Mouse (Mus musculus): ENCODE measurements at regions not wholly inside any gene's neighbourhood (a gene's known extent, or its start where the extent isn't known, plus 50 kb on each side); places are given as distances from the start of the nearest gene placed in this dataset.

- no peak for DNase-seq
Measured at GRCm38 (mm10) chr13:103460499-103460898, 126.2 kb upstream of the Mast4 start.

GRCm38 (mm10) chr13:103459486-103460147 is 125.3 kb upstream of the Mast4 start:
- no peak for DNase-seq

GRCm38 (mm10) chr13:103452837-103453236 is 118.5 kb upstream of the Mast4 start:
- no peak for DNase-seq

- DNase-seq = no peak
Measured at GRCm38 (mm10) chr13:103430589-103430988, 96.3 kb upstream of the Mast4 start.

GRCm38 (mm10) chr13:103424011-103424410 is 89.7 kb upstream of the Mast4 start:
- no peak for DNase-seq

- no peak for DNase-seq
Measured at GRCm38 (mm10) chr13:103423417-103423816, 89.1 kb upstream of the Mast4 start.

DNA sequence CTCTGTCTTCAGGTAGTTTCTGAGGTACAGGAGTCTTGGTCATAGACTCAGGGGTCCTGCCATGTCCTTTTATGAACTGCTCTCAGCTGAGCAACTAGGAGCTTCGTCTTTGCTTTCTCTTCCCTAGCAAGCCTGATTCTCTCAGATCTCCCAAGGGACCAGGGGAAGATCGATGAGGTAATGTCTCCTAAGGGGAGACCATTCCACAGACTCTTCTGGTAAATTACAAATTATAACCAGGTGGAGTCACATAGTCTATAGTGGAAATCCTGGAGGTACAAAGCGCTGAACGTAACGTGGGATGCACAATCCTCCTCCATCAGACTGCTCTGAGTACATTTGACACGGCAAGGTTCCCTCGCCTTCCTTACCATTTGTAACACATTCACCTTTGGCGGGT is 88.7 kb upstream of the Mast4 start:
- no peak for DNase-seq

DNA sequence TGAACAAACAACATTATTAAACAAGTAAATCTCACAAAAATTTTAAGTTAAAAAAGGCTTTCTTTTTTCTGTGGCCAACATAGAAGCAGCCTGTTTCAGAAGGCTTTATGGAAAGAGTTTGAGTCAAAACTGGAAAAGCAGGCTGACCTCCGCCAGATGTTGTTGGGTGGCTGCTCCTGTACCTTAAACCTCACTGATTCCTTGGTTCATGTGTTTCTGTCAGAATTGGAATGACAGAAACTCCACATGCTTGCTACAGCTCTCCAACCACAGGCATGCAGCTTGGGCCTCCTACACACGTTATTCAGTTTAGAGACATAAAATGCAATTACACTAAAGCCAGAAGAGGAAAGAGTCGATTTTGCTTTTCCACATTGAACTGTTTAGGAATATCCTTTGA is 84.8 kb upstream of the Mast4 start:
- DNase-seq = no peak

DNA sequence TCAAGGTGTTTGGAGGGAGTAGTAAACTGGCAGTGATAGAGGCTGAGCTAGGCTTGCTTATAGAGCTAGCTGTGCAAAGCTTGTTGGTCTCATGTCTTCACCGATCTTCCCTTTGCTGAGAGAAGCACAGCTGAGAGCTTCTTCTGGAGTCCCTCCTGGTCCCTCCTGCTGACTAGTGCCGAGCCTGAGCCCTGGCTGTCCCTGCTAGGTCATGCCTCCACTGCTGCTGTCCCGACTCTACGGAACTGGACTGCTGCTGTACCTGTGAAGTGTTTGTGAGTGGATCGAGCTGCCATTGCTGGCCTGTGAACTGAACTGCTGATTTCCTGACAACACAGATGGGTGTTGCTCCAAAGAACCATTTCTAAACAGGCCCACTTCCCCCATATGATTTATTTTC is 83.0 kb upstream of the Mast4 start:
- no peak for DNase-seq

DNA sequence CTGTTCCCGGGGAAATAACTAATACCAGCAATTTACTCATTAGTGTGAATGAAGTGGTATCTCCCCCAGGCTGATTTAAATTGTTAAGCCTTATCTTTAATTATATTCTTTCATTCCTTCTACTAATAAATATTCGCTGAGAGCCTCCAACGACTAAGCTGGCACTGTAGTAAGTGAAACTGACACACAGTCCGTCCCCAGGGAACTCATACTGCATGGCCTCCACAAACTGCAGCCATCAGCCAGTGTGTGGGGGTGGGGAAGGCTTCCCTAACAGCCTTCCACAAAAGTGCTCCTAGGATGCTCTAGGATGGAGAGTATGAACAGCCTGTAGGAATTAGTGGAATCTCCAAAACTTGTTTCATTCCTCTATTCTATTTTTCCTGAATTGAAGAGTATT is 81.0 kb upstream of the Mast4 start:
- no peak for DNase-seq

DNA sequence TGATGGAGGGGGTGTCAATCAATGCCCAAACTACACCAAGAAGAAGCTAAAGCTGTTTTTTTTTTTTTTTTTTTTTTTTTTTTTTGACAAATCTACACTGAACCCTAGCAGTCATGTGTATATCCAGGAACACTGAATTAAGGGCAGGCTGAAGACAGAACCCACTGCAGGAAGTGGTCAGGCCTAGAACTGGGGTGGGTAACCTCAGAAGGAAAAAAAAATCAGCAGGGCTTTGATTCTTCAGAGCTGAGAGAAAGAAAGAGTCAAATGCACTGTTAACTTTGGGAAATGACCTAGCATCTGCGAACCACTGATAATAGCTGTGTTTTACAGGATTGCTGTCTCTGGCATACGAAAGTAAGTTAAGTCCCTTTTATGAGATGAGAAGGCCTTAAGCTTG is 78.3 kb upstream of the Mast4 start:
- DNase-seq = no peak

- DNase-seq = no peak
Measured at GRCm38 (mm10) chr13:103409286-103409685, 75.0 kb upstream of the Mast4 start.

GRCm38 (mm10) chr13:103396526-103397020 is 62.3 kb upstream of the Mast4 start:
- no peak for DNase-seq

DNA sequence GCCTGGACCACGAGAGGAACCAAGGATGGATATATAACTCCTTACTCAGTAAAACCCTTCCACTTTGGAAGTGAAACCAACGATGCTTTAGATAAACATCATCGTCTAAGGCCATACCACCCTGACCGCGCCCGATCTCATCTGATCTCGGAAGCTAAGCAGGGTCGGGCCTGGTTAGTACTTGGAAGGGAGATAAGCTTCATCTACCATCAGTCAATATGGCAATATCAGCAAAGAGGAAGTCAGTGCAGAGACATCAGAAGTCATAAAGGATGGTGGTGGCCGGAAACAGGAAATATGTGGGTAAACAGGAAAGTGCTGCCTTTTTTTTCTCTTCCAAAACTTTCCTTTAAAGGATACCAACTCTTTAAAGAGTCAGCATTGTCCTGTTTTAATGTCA is 61.8 kb upstream of the Mast4 start:
- DNase-seq = no peak

GRCm38 (mm10) chr13:103392581-103392980 is 58.3 kb upstream of the Mast4 start:
- DNase-seq = no peak

GRCm38 (mm10) chr13:103391396-103391795 is 57.1 kb upstream of the Mast4 start:
- DNase-seq = no peak

DNA sequence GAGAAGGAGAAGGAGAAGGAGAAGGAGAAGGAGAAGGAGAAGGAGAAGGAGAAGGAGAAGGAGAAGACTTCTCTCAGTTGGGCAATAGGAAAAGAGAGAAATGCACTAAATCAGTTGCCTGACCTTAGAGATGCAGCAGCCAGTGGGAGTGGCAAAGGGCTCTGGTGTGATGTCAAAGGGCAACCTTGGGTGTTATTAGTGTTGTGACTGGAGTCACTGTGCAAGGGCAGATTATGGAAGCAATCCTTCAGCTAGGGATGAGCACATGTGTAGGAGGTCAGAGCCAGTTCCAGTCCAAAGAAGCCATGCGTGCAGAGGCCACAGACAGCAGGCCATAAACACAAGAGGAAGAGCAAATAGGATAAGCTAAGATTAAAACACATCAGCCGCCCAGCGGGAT is 56.7 kb upstream of the Mast4 start:
- no peak for DNase-seq

GRCm38 (mm10) chr13:103386948-103387347 is 52.7 kb upstream of the Mast4 start:
- DNase-seq = no peak

All from kidney, adult 8-10 months (tissue).